ENCODE assay signal across 8 mouse cellular contexts in the genomic region with DNA sequence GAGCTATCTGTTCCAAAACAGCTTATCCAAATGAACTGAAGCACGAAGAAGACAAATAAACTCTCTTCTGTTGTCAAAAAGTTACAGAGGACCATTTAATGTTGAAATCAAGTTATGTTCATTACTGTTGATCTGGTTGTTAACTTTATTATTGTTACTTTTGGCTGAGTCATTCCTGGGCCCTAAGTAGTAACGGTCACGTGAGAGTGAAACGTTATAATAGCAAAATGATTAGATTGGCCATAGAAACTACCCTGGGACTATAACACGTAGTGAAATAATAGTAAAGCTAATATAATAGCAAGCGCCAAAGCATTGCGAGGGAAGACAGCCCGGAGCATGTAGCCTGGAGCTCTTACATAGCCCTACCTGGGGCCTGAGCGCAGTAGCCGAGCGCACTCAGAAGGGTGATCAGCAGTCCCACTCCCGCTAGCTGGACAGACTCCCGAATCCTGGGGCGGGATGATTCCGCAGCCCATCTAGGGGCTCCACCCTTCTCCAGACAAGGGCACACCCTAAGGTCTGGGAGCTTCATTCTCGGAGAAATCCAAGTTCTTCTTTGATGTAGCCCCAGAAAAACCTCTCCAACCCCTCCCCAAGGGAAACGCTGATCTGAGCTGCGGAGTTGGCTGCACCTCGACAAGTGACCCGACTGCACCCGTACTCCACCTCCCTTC. TPM values are rescaled to one million over a fixed set of nuclear protein-coding genes. Genes with fewer than 3 reads are reported as not detected.
DNase-seq lines count a peak whose midpoint lies in the region; ATAC-seq and TF ChIP-seq lines count a peak whose summit lies in the region.

Acyp1 (minus strand) TSS at position 630 of the 677 bp plus-strand sequence.

- H3K4me3 ChIP-seq in embryonic facial prominence, embryonic 11.5 days (ENCODE audit: low read depth, low read length) = peak within 1 kb of the TSS; percentile 49
- H3K4me3 ChIP-seq in kidney, embryonic 15.5 days (replicated peaks) = peak within 1 kb of the TSS; percentile 59
- H3K4me3 ChIP-seq in liver, postnatal 0 days (ENCODE audit: low read depth, low read length) = peak within 1 kb of the TSS; percentile 54
- H3K4me3 ChIP-seq in olfactory bulb, adult 2 months (ENCODE audit: insufficient read depth, low read depth, low read length) = peak within 1 kb of the TSS; percentile 53

- 9% methylated on average over 21 of the region's 21 CpGs for WGBS in embryonic facial prominence, embryonic 11.5 days
- WGBS in kidney, embryonic 15.5 days = 6% methylated on average over 21 of the region's 21 CpGs
- 12% methylated on average over 21 of the region's 21 CpGs for WGBS in liver, postnatal 0 days (ENCODE audit: insufficient replicate concordance)
- 9% methylated on average over 21 of the region's 21 CpGs for WGBS in olfactory bulb, adult 2 months

- H3K4me1 ChIP-seq in embryonic facial prominence, embryonic 11.5 days (ENCODE audit: control insufficient read depth, insufficient read depth, low read length) = no peaks in the 10 kb centered on the region
- peaks cover 28% of the 10 kb centered on the region for H3K4me1 ChIP-seq in kidney, embryonic 15.5 days
- peaks cover 7% of the 10 kb centered on the region; the same call in 1 of the 2 replicates for H3K4me1 ChIP-seq in liver, postnatal 0 days (ENCODE audit: insufficient read depth)
- peaks cover 4% of the 10 kb centered on the region for H3K4me1 ChIP-seq in olfactory bulb, adult 2 months (ENCODE audit: control insufficient read depth, insufficient read depth, low read length)

- no peaks in the 10 kb centered on the region for H3K27me3 ChIP-seq in embryonic facial prominence, embryonic 11.5 days (ENCODE audit: control insufficient read depth, insufficient read depth, low read length)
- peaks cover 4% of the 10 kb centered on the region; the same call in 1 of the 2 replicates for H3K27me3 ChIP-seq in kidney, embryonic 15.5 days
- peaks cover 19% of the 10 kb centered on the region for H3K27me3 ChIP-seq in liver, postnatal 0 days (ENCODE audit: insufficient read depth, low read length)

- peak within 1 kb of the TSS; percentile 86 for H3K4me2 ChIP-seq in embryonic facial prominence, embryonic 11.5 days (ENCODE audit: low read depth, low read length)
- peak within 1 kb of the TSS; percentile 85 for H3K4me2 ChIP-seq in kidney, embryonic 15.5 days
- H3K4me2 ChIP-seq in liver, postnatal 0 days (ENCODE audit: low read depth, low read length) = peak within 1 kb of the TSS; percentile 83

- DNase-seq in ovary, postnatal 10 days (ENCODE audit: low spot score) = peak; percentile 33
- DNase-seq in ovary, adult 18-20 months (ENCODE audit: low spot score) = no peak
- DNase-seq in embryonic facial prominence, embryonic 11.5 days (ENCODE audit: low spot score) = peak; percentile 42
- no peak for DNase-seq in heart, adult 8-10 months (ENCODE audit: low spot score)
- peak; percentile 40 for DNase-seq in liver, postnatal 0 days

- peak; percentile 55 for ATAC-seq in embryonic facial prominence, embryonic 11.5 days (replicated peaks; ENCODE audit: insufficient number of reproducible peaks, low FRiP score, low TSS enrichment, low read depth)
- peak; percentile 72 for ATAC-seq in kidney, embryonic 15.5 days (replicated peaks; ENCODE audit: low FRiP score)
- ATAC-seq in liver, postnatal 0 days = peak; percentile 64
- ATAC-seq in cerebellum, adult (ENCODE audit: insufficient number of reproducible peaks, low FRiP score, low TSS enrichment) = no peak

- no peak within 1 kb of the TSS for H3K27ac ChIP-seq in embryonic facial prominence, embryonic 11.5 days (replicated peaks; ENCODE audit: low read depth, low read length)
- H3K27ac ChIP-seq in kidney, embryonic 15.5 days = peak within 1 kb of the TSS; percentile 78
- no peak within 1 kb of the TSS for H3K27ac ChIP-seq in liver, postnatal 0 days (ENCODE audit: low read depth)
- H3K27ac ChIP-seq in olfactory bulb, adult 2 months (ENCODE audit: insufficient read depth, low read depth, low read length) = no peak within 1 kb of the TSS

- no peaks in the 10 kb centered on the region for H3K36me3 ChIP-seq in embryonic facial prominence, embryonic 11.5 days (replicated peaks; ENCODE audit: control insufficient read depth, insufficient read depth, low read depth, low read length)
- no peaks in the 10 kb centered on the region for H3K36me3 ChIP-seq in kidney, embryonic 15.5 days
- no peaks in the 10 kb centered on the region for H3K36me3 ChIP-seq in liver, postnatal 0 days (replicated peaks; ENCODE audit: insufficient read depth, low read length)

- no peak for TF ChIP-seq CTCF in liver, postnatal 0 days (IDR thresholded peaks at IDR 0.05; ENCODE audit: low read depth)
- no peak for TF ChIP-seq CTCF in olfactory bulb, adult 2 months (IDR thresholded peaks at IDR 0.05; ENCODE audit: insufficient read depth, low read depth, low read length)

- no peak for TF ChIP-seq EP300 in liver, postnatal 0 days (IDR thresholded peaks at IDR 0.05; ENCODE audit: low read depth)

- H3K9me3 ChIP-seq in embryonic facial prominence, embryonic 11.5 days (replicated peaks; ENCODE audit: control insufficient read depth, low read length) = no peaks in the 10 kb centered on the region
- no peaks in the 10 kb centered on the region for H3K9me3 ChIP-seq in kidney, embryonic 15.5 days (replicated peaks)
- H3K9me3 ChIP-seq in liver, postnatal 0 days (ENCODE audit: low read length) = no peaks in the 10 kb centered on the region

- H3K9ac ChIP-seq in embryonic facial prominence, embryonic 11.5 days (replicated peaks; ENCODE audit: low read length) = peak within 1 kb of the TSS; percentile 55
- peak within 1 kb of the TSS; percentile 57 for H3K9ac ChIP-seq in kidney, embryonic 15.5 days
- peak within 1 kb of the TSS; percentile 47 for H3K9ac ChIP-seq in liver, postnatal 0 days (replicated peaks)

- no peak for TF ChIP-seq POLR2A in olfactory bulb, adult 2 months (IDR thresholded peaks at IDR 0.05; ENCODE audit: insufficient read depth, low read depth, low read length)

RNA-seq across cellular contexts. Expression of gene Acyp1, which starts in this region (rescaled TPM):
- 49.7 and 58.5 TPM in 2 replicates for polyA plus RNA-seq in embryonic facial prominence, embryonic 11.5 days (2014; fragmentation: Nextera tagmentation; extraction: Ambion mirVana)
- total RNA-seq in heart, adult 8-10 months (2022) = 10 to 100 TPM; 20.6 to 27.9 (median 22.9) TPM
- polyA plus RNA-seq in kidney, embryonic 15.5 days (2015; fragmentation: Nextera tagmentation; extraction: Ambion mirVana) = 59.5 and 65.4 TPM in 2 replicates
- 27.8 and 29.9 TPM in 2 replicates for polyA plus RNA-seq in liver, postnatal 0 days (2015; fragmentation: Nextera tagmentation; extraction: Ambion mirVana)
- polyA plus RNA-seq in olfactory bulb, adult 2 months (2012; ENCODE audit: insufficient read depth, insufficient read length, low replicate concordance, missing spikeins) = not detected in 2 replicates

Comparison
In these comparisons a context has a peak if more than half of its experiments do, and no peak if none do; other contexts are left out.
1. RNA of gene Acyp1 (polyA plus RNA-seq): 59.5 to 65.4 TPM in kidney, embryonic 15.5 days, 49.7 to 58.5 TPM in embryonic facial prominence, embryonic 11.5 days and 27.8 to 29.9 TPM in liver, postnatal 0 days; not detected in olfactory bulb, adult 2 months; every median in the first group is over 10 times any median in the second.
2. DNase-seq: peak in ovary, postnatal 10 days (single experiment), embryonic facial prominence, embryonic 11.5 days (single experiment) and liver, postnatal 0 days (single experiment); none in ovary, adult 18-20 months (single experiment) and heart, adult 8-10 months (single experiment).
3. Peak in every context shown above with its lines, with median percentiles within 50 percentile points of each other: H3K4me2 ChIP-seq, H3K4me3 ChIP-seq and H3K9ac ChIP-seq.